In genomic region chr9:123239651-123240050, GRCm38 (mm10) we compare ENCODE assay signal across 25 mouse cellular contexts. TPM values are rescaled to one million over a fixed set of nuclear protein-coding genes. Genes with fewer than 3 reads are reported as not detected.
A peak's percentile ranks its signal among the peaks of the same experiment; 100 is the strongest.
DNase-seq lines count a peak whose midpoint lies in the region; ATAC-seq and TF ChIP-seq lines count a peak whose summit lies in the region.
"Had no signal": no experiment of that assay in that cellular context is flagged by ENCODE, and none has a peak within 500 bp of the region (broad histone marks: within the 10 kb centered on the region; RNA-seq: fewer than 3 reads in every experiment).

No protein-coding gene starts in this region.

- no peak overlapping the region for H3K4me2 ChIP-seq in heart, embryonic 15.5 days
- 0 out of 2 replicates have a peak overlapping the region, but pooled peaks have one; percentile 4 for H3K4me2 ChIP-seq in lung, postnatal 0 days (replicated peaks; ENCODE audit: low read depth, low read length)
- no peak overlapping the region for H3K4me2 ChIP-seq in stomach, postnatal 0 days (replicated peaks; ENCODE audit: low read depth)
- H3K4me2 ChIP-seq: embryonic facial prominence, embryonic 15.5 days had no signal

- 59% methylated on average over 2 of the region's 2 CpGs for WGBS in heart, embryonic 15.5 days
- 36% methylated on average over 2 of the region's 2 CpGs for WGBS in lung, postnatal 0 days
- WGBS in stomach, postnatal 0 days: 54% methylated on average over 2 of the region's 2 CpGs

- H3K4me3 ChIP-seq in heart, embryonic 15.5 days: no peak overlapping the region
- H3K4me3 ChIP-seq in lung, postnatal 0 days (ENCODE audit: low read depth, low read length): no peak overlapping the region
- H3K4me3 ChIP-seq in stomach, postnatal 0 days (ENCODE audit: low read depth, low read length): no peak overlapping the region
- H3K4me3 ChIP-seq: embryonic facial prominence, embryonic 15.5 days; hindbrain, embryonic 10.5 days had no signal

- TF ChIP-seq CTCF in lung, postnatal 0 days (IDR thresholded peaks at IDR 0.05): no peak
- no peak for TF ChIP-seq CTCF in stomach, postnatal 0 days (IDR thresholded peaks at IDR 0.05; ENCODE audit: low read depth)

- H3K36me3 ChIP-seq in heart, embryonic 15.5 days: no peaks in the 10 kb centered on the region
- H3K36me3 ChIP-seq in lung, postnatal 0 days (ENCODE audit: insufficient read depth, low read length): no peaks in the 10 kb centered on the region
- no peaks in the 10 kb centered on the region for H3K36me3 ChIP-seq in stomach, postnatal 0 days (ENCODE audit: control insufficient read depth, insufficient read depth, low read length)
- H3K36me3 ChIP-seq: embryonic facial prominence, embryonic 15.5 days; hindbrain, embryonic 10.5 days had no signal

- peak overlapping the region; percentile 81; the same call in 1 of the 2 replicates for H3K27ac ChIP-seq in heart, embryonic 15.5 days
- H3K27ac ChIP-seq in lung, postnatal 0 days (ENCODE audit: low read length): peak overlapping the region; percentile 77
- H3K27ac ChIP-seq in stomach, postnatal 0 days (replicated peaks): peak overlapping the region; percentile 72
- H3K27ac ChIP-seq: hindbrain, embryonic 10.5 days; hindbrain, postnatal 0 days had no signal

- TF ChIP-seq EP300 in lung, postnatal 0 days (IDR thresholded peaks at IDR 0.05): no peak
- TF ChIP-seq EP300 in stomach, postnatal 0 days (optimal IDR thresholded peaks at IDR 0.05): no peak

- ATAC-seq in heart, embryonic 15.5 days (replicated peaks; ENCODE audit: insufficient number of reproducible peaks, insufficient read depth, low FRiP score, low read depth): no peak
- ATAC-seq in lung, postnatal 0 days: no peak
- ATAC-seq in activated CD4-positive, CD25-positive, alpha-beta regulatory T cell, adult 4 months: peak; percentile 62
- no peak for ATAC-seq in stomach, postnatal 0 days (ENCODE audit: low FRiP score, low TSS enrichment)
- ATAC-seq: forebrain, embryonic 16.5 days; hindbrain, postnatal 0 days; midbrain, embryonic 16.5 days; Patski had no signal

- intact Hi-C loops in heart, postnatal 25 days (cut with DNase I): no loop called here

- H3K27me3 ChIP-seq in heart, embryonic 15.5 days: no peaks in the 10 kb centered on the region
- H3K27me3 ChIP-seq in lung, postnatal 0 days (replicated peaks; ENCODE audit: insufficient read depth, low read length): no peaks in the 10 kb centered on the region
- no peaks in the 10 kb centered on the region for H3K27me3 ChIP-seq in stomach, postnatal 0 days (ENCODE audit: control insufficient read depth, insufficient read depth, low read length)
- H3K27me3 ChIP-seq: embryonic facial prominence, embryonic 15.5 days; Patski had no signal

- no peak for DNase-seq in heart, postnatal 25 days (ENCODE audit: low spot score)
- peak; percentile 48 for DNase-seq in lung, postnatal 0 days (ENCODE audit: low spot score)
- DNase-seq in lung, postnatal 10 days: no peak
- no peak for DNase-seq in stomach, postnatal 0 days (ENCODE audit: low spot score)
- DNase-seq in adrenal gland, adult 8-10 months: no peak
- DNase-seq in cerebellum, adult 9-10 months: no peak
- DNase-seq: adrenal gland, postnatal 14 days; cerebellum, adult 11-12 months; cerebellum, postnatal 25 days; gastrocnemius, postnatal 36 days; kidney, adult 2 months; kidney, postnatal 25 days; left cerebral cortex, postnatal 4 days; liver; right cerebral cortex, postnatal 25 days; thymus, postnatal 25 days had no signal

- H3K4me1 ChIP-seq in heart, embryonic 15.5 days (replicated peaks): peaks cover 11% of the 10 kb centered on the region
- peaks cover 11% of the 10 kb centered on the region; the same call in 1 of the 2 replicates for H3K4me1 ChIP-seq in lung, postnatal 0 days (ENCODE audit: insufficient read depth, low read depth, low read length)
- peaks cover 5% of the 10 kb centered on the region; the same call in 1 of the 2 replicates for H3K4me1 ChIP-seq in stomach, postnatal 0 days (replicated peaks; ENCODE audit: control insufficient read depth, insufficient read depth)

- no peaks in the 10 kb centered on the region for H3K9me3 ChIP-seq in heart, embryonic 15.5 days (replicated peaks)
- H3K9me3 ChIP-seq in lung, postnatal 0 days (ENCODE audit: low read length): no peaks in the 10 kb centered on the region
- H3K9me3 ChIP-seq in stomach, postnatal 0 days (ENCODE audit: control insufficient read depth, low read length): no peaks in the 10 kb centered on the region
- H3K9me3 ChIP-seq: embryonic facial prominence, embryonic 15.5 days; hindbrain, embryonic 10.5 days had no signal

- no peak overlapping the region for H3K9ac ChIP-seq in heart, embryonic 15.5 days
- H3K9ac ChIP-seq in lung, postnatal 0 days (replicated peaks; ENCODE audit: low read depth): no peak overlapping the region
- no peak overlapping the region for H3K9ac ChIP-seq in stomach, postnatal 0 days (ENCODE audit: low read length)
- H3K9ac ChIP-seq: embryonic facial prominence, embryonic 15.5 days had no signal

RNA-seq across cellular contexts. Expression of gene Tmem158, which starts 20.9 kb away (rescaled TPM):
- 10.4 and 17.6 TPM in 2 replicates for polyA plus RNA-seq in heart, embryonic 15.5 days (2015; fragmentation: Nextera tagmentation; extraction: Ambion mirVana)
- 1 to 10 TPM; 7.3 to 8.0 TPM for total RNA-seq in heart, postnatal 25 days (2021)
- polyA plus RNA-seq in lung, postnatal 0 days (2015; fragmentation: Nextera tagmentation; extraction: Ambion mirVana): 16.0 and 17.5 TPM in 2 replicates
- polyA plus RNA-seq in activated CD4-positive, CD25-positive, alpha-beta regulatory T cell, adult 4 months (2017; shearing (Covaris generic)): 1 to 10 TPM in 1 of 2 experiments, under 1 TPM in 1; 0.46 to 1.2 TPM
- 15.1 and 16.8 TPM in 2 replicates for polyA plus RNA-seq in stomach, postnatal 0 days (2015; fragmentation: Nextera tagmentation; extraction: Ambion mirVana)
- 1 to 10 TPM; 7.5 to 8.2 (median 7.8) TPM for total RNA-seq in adrenal gland, adult 8-10 months (2022)

RNA-seq across cellular contexts. Expression of gene Cdcp1, which starts 23.8 kb away (rescaled TPM):
- 0.39 and 2.4 TPM in 2 replicates for polyA plus RNA-seq in heart, embryonic 15.5 days (2015; fragmentation: Nextera tagmentation; extraction: Ambion mirVana)
- under 1 TPM; 0.08 TPM for total RNA-seq in heart, postnatal 25 days (2021)
- polyA plus RNA-seq in lung, postnatal 0 days (2015; fragmentation: Nextera tagmentation; extraction: Ambion mirVana): 9.8 and 10.9 TPM in 2 replicates
- polyA plus RNA-seq in activated CD4-positive, CD25-positive, alpha-beta regulatory T cell, adult 4 months (2017; shearing (Covaris generic)): under 1 TPM; 0.57 to 0.97 TPM
- polyA plus RNA-seq in stomach, postnatal 0 days (2015; fragmentation: Nextera tagmentation; extraction: Ambion mirVana): 7.4 and 7.9 TPM in 2 replicates
- total RNA-seq in adrenal gland, adult 8-10 months (2022): under 1 TPM; 0.12 to 0.32 (median 0.20) TPM
- total RNA-seq: neutrophil, adult 5-6 weeks had no signal
- polyA plus RNA-seq: Patski had no signal
